Mouse (Mus musculus) 3134 (cell line): Measurements from ENCODE around the gene Cdx2.

Experiments
- DNase-seq: peaks from one replicate; pipeline ENCODE4 v3.0.0-alpha.2; 2011; ENCODE audit warnings: low spot score; ENCODE audit not compliant: insufficient read length; ENCODE audit errors: extremely low read depth

The Cdx2 gene

DNA sequence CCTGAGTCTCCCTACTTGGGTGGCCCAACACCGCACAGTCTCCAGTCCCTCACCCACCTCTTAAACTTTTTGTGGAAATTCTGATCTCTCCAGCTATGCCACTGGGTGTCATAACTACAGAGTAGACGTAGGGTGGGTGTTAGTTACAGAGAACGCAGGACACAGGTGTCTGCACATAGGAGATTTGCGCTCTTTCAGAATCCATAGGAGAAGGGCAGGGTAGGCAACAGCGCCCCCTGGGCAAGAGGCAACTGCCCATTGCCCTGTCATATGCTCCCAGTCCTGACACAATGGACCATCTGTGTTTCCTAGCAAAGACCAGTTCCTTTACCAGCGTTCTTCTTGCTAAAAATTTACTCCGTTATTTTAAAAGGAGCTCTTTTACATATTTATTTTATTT lies 10.9 kb upstream of the Cdx2 start:
- DNase-seq: no peak

- DNase-seq: no peak
Observed at GRCm38 (mm10) chr5:147317321-147317720, 10.3 kb upstream of the Cdx2 start.

GRCm38 (mm10) chr5:147315432-147316075 lies 8.5 kb upstream of the Cdx2 start:
- DNase-seq: no peak

GRCm38 (mm10) chr5:147314646-147315431 lies 7.8 kb upstream of the Cdx2 start:
- DNase-seq: peak; percentile 80

GRCm38 (mm10) chr5:147312830-147313685 lies 6.0 kb upstream of the Cdx2 start:
- DNase-seq: no peak

DNA sequence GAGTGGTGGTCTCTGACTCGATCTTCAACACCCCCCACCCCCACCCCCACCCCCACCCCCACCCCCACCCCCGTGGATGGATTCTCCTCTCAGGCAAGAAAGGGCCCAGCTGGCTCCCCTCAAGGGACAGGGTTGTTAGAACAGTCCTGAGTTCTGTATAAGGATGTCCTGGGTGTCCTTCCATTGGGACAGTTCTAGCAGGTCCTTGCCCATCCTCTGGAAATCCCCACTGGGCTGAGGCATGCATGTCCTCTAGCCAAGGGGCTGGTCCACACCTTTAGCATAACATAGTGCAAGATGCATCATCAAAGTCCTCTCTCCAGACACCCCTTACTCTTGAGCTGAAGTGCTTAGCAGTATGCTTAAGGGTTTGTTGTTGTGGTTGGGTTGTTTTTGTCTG lies 2.7 kb upstream of the Cdx2 start:
- no peak for DNase-seq

DNA sequence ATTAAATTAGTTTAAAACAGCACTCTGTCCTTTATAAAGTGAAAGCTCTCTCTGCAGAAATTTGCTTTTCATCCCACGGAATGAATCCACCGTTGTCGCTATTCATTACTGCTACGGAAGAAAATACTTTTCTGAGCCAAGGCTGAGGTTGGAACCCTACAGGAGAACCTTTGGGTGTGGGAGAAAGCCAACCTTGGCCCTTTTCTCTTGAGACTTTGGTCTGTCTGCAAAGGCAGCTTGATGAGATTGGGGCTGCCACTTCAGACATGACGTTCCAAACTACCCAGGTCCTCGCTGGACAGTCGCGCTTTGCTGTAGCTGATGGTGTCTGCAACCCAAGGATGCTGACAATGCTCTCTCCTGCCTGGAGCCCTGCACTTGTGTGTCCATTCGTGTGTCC lies 1.4 kb upstream of the Cdx2 start:
- no peak for DNase-seq

- no peak for DNase-seq
Observed at GRCm38 (mm10) chr5:147307398-147307785, 322 bp upstream of the Cdx2 start.

GRCm38 (mm10) chr5:147305856-147306637 lies 1.0 kb downstream of the Cdx2 start:
- DNase-seq: no peak

GRCm38 (mm10) chr5:147305166-147305565 lies 1.9 kb downstream of the Cdx2 start:
- no peak for DNase-seq

- no peak for DNase-seq
Observed at GRCm38 (mm10) chr5:147304276-147305155, 2.6 kb downstream of the Cdx2 start.

GRCm38 (mm10) chr5:147302746-147303400 lies 4.2 kb downstream of the Cdx2 start:
- DNase-seq: no peak

GRCm38 (mm10) chr5:147302141-147302540 lies 4.9 kb downstream of the Cdx2 start:
- no peak for DNase-seq

GRCm38 (mm10) chr5:147301781-147302070 lies 5.3 kb downstream of the Cdx2 start:
- DNase-seq: no peak

GRCm38 (mm10) chr5:147300917-147301780 lies 5.9 kb downstream of the Cdx2 start:
- DNase-seq: no peak

DNA sequence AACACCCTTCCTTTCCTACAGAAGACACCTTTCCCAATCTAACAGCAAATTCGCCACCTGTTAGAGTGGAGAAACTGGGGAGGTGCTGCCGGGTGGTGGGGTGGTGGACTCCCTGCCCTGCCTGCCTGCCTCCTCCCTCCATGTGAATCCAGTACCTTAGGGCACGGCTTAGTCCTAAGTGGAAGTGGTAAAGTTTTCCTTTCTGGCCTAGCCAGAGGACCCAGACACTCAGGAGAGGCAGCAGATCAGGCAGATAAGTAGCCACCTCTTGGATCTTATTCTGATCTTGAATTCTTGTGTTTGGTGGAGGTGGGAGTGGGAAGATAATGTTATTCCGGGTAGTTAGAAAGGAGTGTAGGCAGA lies 7.1 kb downstream of the Cdx2 start:
- DNase-seq: no peak

GRCm38 (mm10) chr5:147299255-147300000 lies 7.6 kb downstream of the Cdx2 start:
- DNase-seq: no peak

DNA sequence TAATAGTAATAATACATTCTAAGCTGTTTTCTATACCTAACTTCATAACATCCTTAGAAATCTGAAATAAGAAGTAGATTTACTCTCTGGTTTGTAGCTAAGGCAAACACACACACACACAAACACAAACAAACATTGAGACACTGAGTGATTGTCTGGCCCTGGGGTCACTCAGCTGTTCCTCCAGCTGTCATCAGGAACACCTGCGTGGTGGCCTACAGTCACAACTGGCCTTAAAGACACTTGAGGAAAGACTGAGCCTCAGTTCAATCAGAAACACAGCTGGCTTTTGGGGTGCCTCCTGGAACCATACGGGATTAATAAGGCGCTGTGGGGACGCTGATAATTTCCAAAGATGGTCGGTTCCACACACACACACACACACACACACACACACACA lies 9.8 kb downstream of the Cdx2 start:
- DNase-seq: no peak
